Mouse (Mus musculus): ENCODE results near the gene 1700067K01Rik. TPM values are rescaled to one million over a fixed set of nuclear protein-coding genes. Genes with fewer than 3 reads are reported as not detected.
A peak's percentile ranks its signal among the peaks of the same experiment; 100 is the strongest.

Gene 1700067K01Rik
- polyA plus RNA-seq, 1 experiment, result 0.56 TPM

GRCm38 (mm10) chr8:83972150-83973120 is 28.9 kb upstream of the 1700067K01Rik start, which contains the start of gene Prkaca:
Gene Prkaca, plus strand, starts transcription at chr8:83972993.
- Histone ChIP-seq H3K4me3 (ENCODE audit: insufficient read depth, low read length) (peak within 1 kb of the TSS; percentile 97), H3K27ac (ENCODE audit: insufficient read depth, low read depth, low read length) (no peak within 1 kb of the TSS; the same call in 1 of the 2 replicates), H3K4me1 (ENCODE audit: control insufficient read depth, insufficient read depth, low read length) (peaks cover 30% of the 10 kb centered on the region)
- TF ChIP-seq CTCF (IDR thresholded peaks at IDR 0.05; ENCODE audit: low read depth, low read length) (no peak), POLR2A (IDR thresholded peaks at IDR 0.05; ENCODE audit: borderline replicate concordance, low read depth, low read length) (no peak)

GRCm38 (mm10) chr8:83973161-83974031 is 27.9 kb upstream of the 1700067K01Rik start:
- TF ChIP-seq POLR2A (IDR thresholded peaks at IDR 0.05; ENCODE audit: borderline replicate concordance, low read depth, low read length), result no peak
- TF ChIP-seq CTCF (IDR thresholded peaks at IDR 0.05; ENCODE audit: low read depth, low read length), result no peak
- H3K4me3 ChIP-seq (ENCODE audit: insufficient read depth, low read length), result peak overlapping the region; percentile 97
- peaks cover 38% of the 10 kb centered on the region for H3K4me1 ChIP-seq (ENCODE audit: control insufficient read depth, insufficient read depth, low read length)
- H3K27ac ChIP-seq (ENCODE audit: insufficient read depth, low read depth, low read length), result no peak overlapping the region

- TF ChIP-seq CTCF (IDR thresholded peaks at IDR 0.05; ENCODE audit: low read depth, low read length) (no peak), POLR2A (IDR thresholded peaks at IDR 0.05; ENCODE audit: borderline replicate concordance, low read depth, low read length) (no peak)
- no peak overlapping the region for H3K27ac ChIP-seq (ENCODE audit: insufficient read depth, low read depth, low read length)
- no peak overlapping the region for H3K4me3 ChIP-seq (ENCODE audit: insufficient read depth, low read length)
- peaks cover 38% of the 10 kb centered on the region for H3K4me1 ChIP-seq (ENCODE audit: control insufficient read depth, insufficient read depth, low read length)
Observed at GRCm38 (mm10) chr8:83974521-83974920, 26.8 kb upstream of the 1700067K01Rik start.

GRCm38 (mm10) chr8:83976101-83976630 is 25.1 kb upstream of the 1700067K01Rik start:
- H3K27ac ChIP-seq (ENCODE audit: insufficient read depth, low read depth, low read length), result no peak overlapping the region
- TF ChIP-seq CTCF (IDR thresholded peaks at IDR 0.05; ENCODE audit: low read depth, low read length) (peak; percentile 45; the same call in 1 of the 2 replicates), POLR2A (IDR thresholded peaks at IDR 0.05; ENCODE audit: borderline replicate concordance, low read depth, low read length) (no peak)
- H3K4me1 ChIP-seq (ENCODE audit: control insufficient read depth, insufficient read depth, low read length), result peaks cover 34% of the 10 kb centered on the region

GRCm38 (mm10) chr8:83976779-83977350 is 24.4 kb upstream of the 1700067K01Rik start:
- H3K4me3 ChIP-seq (ENCODE audit: insufficient read depth, low read length), result no peak overlapping the region
- 0 out of 2 replicates have a peak overlapping the region, but pooled peaks have one; percentile 7 for H3K27ac ChIP-seq (ENCODE audit: insufficient read depth, low read depth, low read length)
- peaks cover 28% of the 10 kb centered on the region for H3K4me1 ChIP-seq (ENCODE audit: control insufficient read depth, insufficient read depth, low read length)
- TF ChIP-seq CTCF (IDR thresholded peaks at IDR 0.05; ENCODE audit: low read depth, low read length) (0 out of 2 replicates have a peak, but pooled peaks have one; percentile 36), POLR2A (IDR thresholded peaks at IDR 0.05; ENCODE audit: borderline replicate concordance, low read depth, low read length) (no peak)

More at GRCm38 (mm10) chr8:83976101-83976630, 25.1 kb upstream of the 1700067K01Rik start:
- no peak overlapping the region for H3K4me3 ChIP-seq (ENCODE audit: insufficient read depth, low read length)

- H3K4me3 ChIP-seq (ENCODE audit: insufficient read depth, low read length), result no peak overlapping the region
- peaks cover 26% of the 10 kb centered on the region for H3K4me1 ChIP-seq (ENCODE audit: control insufficient read depth, insufficient read depth, low read length)
- H3K27ac ChIP-seq (ENCODE audit: insufficient read depth, low read depth, low read length), result peak overlapping the region; percentile 39
- TF ChIP-seq POLR2A (IDR thresholded peaks at IDR 0.05; ENCODE audit: borderline replicate concordance, low read depth, low read length) (no peak), CTCF (IDR thresholded peaks at IDR 0.05; ENCODE audit: low read depth, low read length) (no peak)
Observed at GRCm38 (mm10) chr8:83977646-83978045, 23.7 kb upstream of the 1700067K01Rik start.

GRCm38 (mm10) chr8:83978200-83978599 is 23.1 kb upstream of the 1700067K01Rik start:
- Histone ChIP-seq H3K4me3 (ENCODE audit: insufficient read depth, low read length) (no peak overlapping the region), H3K4me1 (ENCODE audit: control insufficient read depth, insufficient read depth, low read length) (peaks cover 26% of the 10 kb centered on the region), H3K27ac (ENCODE audit: insufficient read depth, low read depth, low read length) (peak overlapping the region; percentile 39; the same call in 1 of the 2 replicates)
- TF ChIP-seq POLR2A (IDR thresholded peaks at IDR 0.05; ENCODE audit: borderline replicate concordance, low read depth, low read length) (no peak), CTCF (IDR thresholded peaks at IDR 0.05; ENCODE audit: low read depth, low read length) (no peak)

GRCm38 (mm10) chr8:83980250-83980649 is 21.1 kb upstream of the 1700067K01Rik start:
- no peak overlapping the region for H3K4me3 ChIP-seq (ENCODE audit: insufficient read depth, low read length)
- peaks cover 19% of the 10 kb centered on the region for H3K4me1 ChIP-seq (ENCODE audit: control insufficient read depth, insufficient read depth, low read length)
- no peak overlapping the region for H3K27ac ChIP-seq (ENCODE audit: insufficient read depth, low read depth, low read length)
- TF ChIP-seq CTCF (IDR thresholded peaks at IDR 0.05; ENCODE audit: low read depth, low read length) (no peak), POLR2A (IDR thresholded peaks at IDR 0.05; ENCODE audit: borderline replicate concordance, low read depth, low read length) (no peak)

- H3K4me3 ChIP-seq (ENCODE audit: insufficient read depth, low read length), result no peak overlapping the region
- no peak overlapping the region for H3K27ac ChIP-seq (ENCODE audit: insufficient read depth, low read depth, low read length)
- peaks cover 19% of the 10 kb centered on the region for H3K4me1 ChIP-seq (ENCODE audit: control insufficient read depth, insufficient read depth, low read length)
- TF ChIP-seq POLR2A (IDR thresholded peaks at IDR 0.05; ENCODE audit: borderline replicate concordance, low read depth, low read length), result no peak
- no peak for TF ChIP-seq CTCF (IDR thresholded peaks at IDR 0.05; ENCODE audit: low read depth, low read length)
Observed at GRCm38 (mm10) chr8:83980845-83981244, 20.5 kb upstream of the 1700067K01Rik start.
